Mouse (Mus musculus) E14TG2a.4 (cell line): ENCODE data around the gene Tacc2.

Source experiments
- CTCF ChIP-seq: conservative IDR thresholded peaks from 2 replicates; pipeline ENCODE4 v1.5.1; 2014; ENCODE audit warnings: low read length
- POU5F1 ChIP-seq: IDR thresholded peaks from 2 replicates; pipeline ENCODE4 v1.6.1; 2014; ENCODE audit warnings: low read length, borderline replicate concordance

GRCm38 (mm10) chr7:130650621-130651020 is 73.4 kb downstream of the Tacc2 start:
- no peak for TF ChIP-seq CTCF
- no peak for TF ChIP-seq POU5F1
